Mouse (Mus musculus) midbrain, embryonic 14.5 days (tissue): ENCODE data around the gene AL607142.1. TPM values are rescaled to one million over a fixed set of nuclear protein-coding genes. Genes with fewer than 3 reads are reported as not detected.

Source experiments
- ATAC-seq: fragments of 200-750 bp; cut with Nextera tagmentation; 2 replicates; pipeline ENCODE4 v1.8.0; 2017; ENCODE audit warnings: moderate number of reproducible peaks, moderate library complexity; ENCODE audit not compliant: low FRiP score, low TSS enrichment
- DNase-seq: peaks from one replicate; pipeline ENCODE4 v3.0.0-alpha.2; 2015
- H3K27ac ChIP-seq: fragments of 300-500 bp; sonication (generic); replicated peaks from 2 replicates; pipeline ENCODE4 v1.5.1; 2014; ENCODE audit warnings: mild to moderate bottlenecking, low read depth, low read length, moderate library complexity
- H3K27me3 ChIP-seq: fragments of 300-500 bp; sonication (generic); 2 replicates; pipeline ENCODE4 v1.6.1; 2014; ENCODE audit warnings: low read length, control low read depth, mixed read lengths; ENCODE audit not compliant: control insufficient read depth, insufficient read depth
- H3K36me3 ChIP-seq: fragments of 300-500 bp; sonication (generic); 2 replicates; pipeline ENCODE4 v1.6.1; 2014; ENCODE audit warnings: low read length, control low read depth; ENCODE audit not compliant: control insufficient read depth, insufficient read depth
- H3K4me1 ChIP-seq: fragments of 300-500 bp; sonication (generic); 2 replicates; pipeline ENCODE4 v1.6.1; 2014; ENCODE audit warnings: mild to moderate bottlenecking, antibody characterized with exemption, low read length, control low read depth; ENCODE audit not compliant: control insufficient read depth, insufficient read depth
- H3K4me2 ChIP-seq: fragments of 300-500 bp; sonication (generic); 2 replicates; pipeline ENCODE4 v1.6.1; 2014; ENCODE audit warnings: mild to moderate bottlenecking, low read length, moderate library complexity
- H3K4me3 ChIP-seq: fragments of 300-500 bp; sonication (generic); replicated peaks from 2 replicates; pipeline ENCODE4 v1.5.1; 2014; ENCODE audit warnings: low read depth, low read length
- H3K9ac ChIP-seq: fragments of 300-500 bp; sonication (generic); replicated peaks from 2 replicates; pipeline ENCODE4 v1.6.1; 2014; ENCODE audit warnings: mild to moderate bottlenecking, low read length, moderate library complexity
- H3K9me3 ChIP-seq: fragments of 300-500 bp; sonication (generic); 2 replicates; pipeline ENCODE4 v1.6.1; 2016; ENCODE audit warnings: low read length, control low read depth, mixed read lengths; ENCODE audit not compliant: control insufficient read depth
- WGBS: fragments of 180-500 bp; shearing (Covaris S2); extraction: QIAGEN DNeasy Blood & Tissue Kit; methylation state at CpG from one replicate; pipeline ENCODE4 v1.1.7; 2014; 5-methylcytosine and 5-hydroxymethylcytosine counted together
- polyA plus RNA-seq: library from polyadenylated mRNA; unstranded; fragments of >200 nt; fragmentation: Nextera tagmentation; extraction: Ambion mirVana; gene quantifications from 2 replicates; pipeline ENCODE4 v1.2.1, GENCODE M21; 2014

The AL607142.1 gene
- polyA plus RNA-seq, 1 experiment from 2014 or later = not detected

DNA sequence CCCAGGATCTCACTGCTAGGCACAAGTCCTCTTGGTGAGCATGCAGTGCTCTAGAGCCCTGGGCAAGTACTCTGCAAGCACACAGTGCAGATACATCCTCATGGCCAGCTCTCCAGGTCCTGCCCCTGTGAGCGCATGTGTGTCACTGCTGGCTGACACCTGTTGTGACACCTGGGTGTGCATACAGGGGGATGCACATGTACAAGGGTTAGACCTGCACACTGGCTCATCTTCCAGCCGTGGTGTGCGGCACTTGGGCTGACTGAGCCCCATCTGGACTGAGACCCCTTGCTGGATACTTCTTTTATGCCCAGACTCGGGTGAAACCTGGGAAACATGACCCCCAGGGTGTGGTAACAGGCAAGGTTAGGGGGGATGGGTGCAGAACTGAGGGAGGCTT, 16.5 kb upstream of the AL607142.1 start:
- Histone ChIP-seq H3K27me3 (no peaks in the 10 kb centered on the region), H3K9ac (no peak overlapping the region), H3K27ac (no peak overlapping the region), H3K4me1 (no peaks in the 10 kb centered on the region), H3K9me3 (no peaks in the 10 kb centered on the region), H3K4me2 (no peak overlapping the region), H3K4me3 (no peak overlapping the region), H3K36me3 (no peaks in the 10 kb centered on the region)
- DNase-seq (no peak), ATAC-seq (no peak)
- 79% methylated on average over 4 of the region's 4 CpGs for WGBS

DNA sequence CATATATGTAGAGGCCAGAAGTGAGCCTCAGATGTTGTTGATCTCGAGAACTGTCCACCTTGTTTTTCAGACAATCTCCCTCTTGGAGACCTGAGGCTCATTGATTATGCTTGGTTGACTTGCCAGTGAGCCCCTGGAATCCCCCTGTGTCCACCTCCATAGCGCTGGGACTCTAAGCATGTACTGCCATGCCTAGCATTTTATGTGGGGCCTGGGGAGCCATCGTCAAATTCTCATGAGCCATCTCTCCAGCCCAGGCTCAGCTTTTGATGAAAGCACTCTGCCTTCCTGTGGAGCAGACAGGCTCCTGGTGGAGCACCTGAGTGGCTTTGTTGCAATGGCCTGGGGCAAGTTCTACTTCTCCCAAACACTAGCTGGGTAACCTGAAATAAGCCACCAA, 14.9 kb upstream of the AL607142.1 start:
- H3K4me2 ChIP-seq = no peak overlapping the region
- H3K36me3 ChIP-seq = no peaks in the 10 kb centered on the region
- no peaks in the 10 kb centered on the region for H3K9me3 ChIP-seq
- no peak overlapping the region for H3K4me3 ChIP-seq
- no peak overlapping the region for H3K27ac ChIP-seq
- 88% methylated on average over 3 of the region's 3 CpGs for WGBS
- no peaks in the 10 kb centered on the region for H3K27me3 ChIP-seq
- no peak overlapping the region for H3K9ac ChIP-seq
- no peaks in the 10 kb centered on the region for H3K4me1 ChIP-seq
- ATAC-seq = no peak
- DNase-seq = no peak

DNA sequence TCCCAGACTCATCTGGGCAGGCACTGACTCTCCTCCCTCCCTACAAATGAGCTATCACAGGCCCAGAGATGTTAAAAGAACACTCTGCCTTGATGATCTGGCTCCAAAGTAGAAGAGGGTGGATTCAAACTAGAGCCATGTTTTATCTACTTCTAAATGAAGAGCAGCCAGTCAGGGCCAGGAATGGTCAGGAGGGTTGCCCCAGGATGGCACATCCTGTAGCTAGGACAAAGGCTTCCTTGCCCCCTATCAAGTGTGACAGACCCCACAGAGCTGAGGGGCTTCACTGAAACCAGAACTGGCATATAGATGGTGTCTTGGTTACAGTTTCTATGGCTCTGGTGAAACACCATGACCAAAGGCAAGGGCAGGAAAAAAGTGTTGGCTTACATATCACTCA, 12.3 kb upstream of the AL607142.1 start:
- ATAC-seq = no peak
- Histone ChIP-seq H3K36me3 (no peaks in the 10 kb centered on the region), H3K4me2 (no peak overlapping the region), H3K27me3 (no peaks in the 10 kb centered on the region), H3K9ac (no peak overlapping the region), H3K4me1 (no peaks in the 10 kb centered on the region), H3K27ac (no peak overlapping the region), H3K9me3 (no peaks in the 10 kb centered on the region), H3K4me3 (no peak overlapping the region)
- DNase-seq = no peak

DNA sequence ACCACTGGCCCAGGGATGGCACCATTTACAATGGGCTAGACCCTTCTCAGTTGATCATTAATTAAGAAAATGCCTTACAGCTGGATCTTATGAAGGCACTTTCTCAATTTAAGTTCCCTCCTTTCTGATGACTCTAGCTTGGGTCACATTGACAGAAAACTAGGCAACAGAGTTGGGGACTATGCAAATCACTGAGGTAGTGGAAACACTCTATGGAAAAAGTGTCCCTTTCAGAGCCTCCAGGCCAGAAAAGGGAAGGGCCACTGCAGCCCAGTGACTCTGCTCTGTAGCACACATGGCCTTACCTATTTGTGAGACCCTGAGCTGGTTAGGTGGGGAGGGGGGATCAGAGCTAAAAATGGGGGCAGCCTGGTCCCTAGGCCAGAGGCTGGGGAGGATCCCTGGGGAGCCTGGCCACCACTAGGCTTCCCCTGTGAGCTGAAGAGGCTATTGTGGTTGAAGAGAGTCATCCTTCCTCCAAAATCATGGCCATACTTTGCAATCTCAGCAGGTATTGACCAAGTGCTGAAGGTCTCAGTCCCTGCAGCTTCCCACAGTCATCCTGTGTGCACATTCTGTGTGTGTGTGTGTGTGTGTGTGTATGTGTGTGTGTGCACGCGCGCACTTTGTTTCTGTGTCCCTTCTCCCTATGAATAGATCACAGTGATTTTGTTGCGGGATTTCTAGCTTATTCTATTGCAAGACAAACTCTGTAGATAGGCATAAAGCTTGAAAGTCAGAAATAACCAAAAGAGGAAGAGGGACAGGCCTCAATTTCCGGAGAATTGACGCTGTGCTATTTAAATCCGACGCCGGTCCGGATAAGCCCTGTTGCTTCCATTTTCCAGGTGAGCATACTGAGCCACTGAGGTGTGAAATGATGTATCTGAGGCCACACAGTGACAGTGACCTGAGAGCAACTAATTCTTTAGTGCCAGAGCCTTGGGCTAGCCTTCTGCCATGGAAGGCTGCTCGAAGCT, 11.5 kb upstream of the AL607142.1 start:
- Histone ChIP-seq H3K4me2 (no peak overlapping the region), H3K4me3 (no peak overlapping the region), H3K27me3 (no peaks in the 10 kb centered on the region), H3K4me1 (no peaks in the 10 kb centered on the region), H3K9me3 (no peaks in the 10 kb centered on the region), H3K9ac (no peak overlapping the region), H3K27ac (no peak overlapping the region), H3K36me3 (no peaks in the 10 kb centered on the region)
- WGBS = 94% methylated on average over 11 of the region's 11 CpGs
- DNase-seq (no peak), ATAC-seq (no peak)

DNA sequence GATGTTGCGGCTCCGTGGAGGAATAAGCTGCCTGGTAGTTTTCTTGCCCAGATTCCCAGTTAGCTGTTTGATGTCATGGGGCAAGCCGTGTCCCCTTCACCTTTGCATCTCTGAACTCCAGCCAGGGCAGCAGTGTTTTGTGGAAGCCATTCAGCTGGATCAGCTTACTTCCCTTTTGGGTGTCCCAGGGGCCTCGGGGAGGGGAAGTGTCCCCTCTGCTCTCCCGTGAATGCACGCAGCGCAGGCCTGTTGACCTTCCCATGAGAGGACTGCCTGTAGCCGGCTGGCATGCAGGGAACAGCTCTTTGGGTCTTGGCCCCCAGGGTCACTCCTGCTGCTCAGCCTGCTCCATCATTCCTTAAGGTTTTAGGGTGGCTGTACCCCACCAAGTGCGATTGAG, 10.7 kb upstream of the AL607142.1 start:
- WGBS = 70% methylated on average over 9 of the region's 9 CpGs
- H3K27me3 ChIP-seq = no peaks in the 10 kb centered on the region
- no peaks in the 10 kb centered on the region for H3K36me3 ChIP-seq
- no peak overlapping the region for H3K4me2 ChIP-seq
- no peak overlapping the region for H3K9ac ChIP-seq
- no peaks in the 10 kb centered on the region for H3K9me3 ChIP-seq
- no peaks in the 10 kb centered on the region for H3K4me1 ChIP-seq
- H3K4me3 ChIP-seq = no peak overlapping the region
- no peak overlapping the region for H3K27ac ChIP-seq
- DNase-seq (no peak), ATAC-seq (no peak)

DNA sequence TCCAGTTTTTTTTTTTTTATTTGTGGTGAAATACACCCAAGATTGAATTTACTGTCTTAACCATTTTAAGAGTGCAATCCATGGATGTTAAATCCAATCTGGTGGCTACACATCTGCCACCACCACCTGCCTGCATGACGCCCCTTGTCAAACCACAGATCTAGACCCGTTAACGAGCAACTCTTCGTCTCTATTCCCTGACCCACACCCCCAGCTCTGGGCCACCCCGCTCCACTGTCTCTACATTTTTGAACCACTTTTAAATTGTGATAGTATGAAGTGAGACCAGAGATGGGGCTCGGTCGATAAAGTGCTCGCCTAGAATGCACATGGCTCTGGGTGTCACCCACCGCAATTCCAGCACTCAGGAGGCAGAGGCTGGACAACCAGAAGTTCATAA, 8.3 kb upstream of the AL607142.1 start:
- Histone ChIP-seq H3K27ac (no peak overlapping the region), H3K36me3 (no peaks in the 10 kb centered on the region), H3K4me1 (peaks cover 3% of the 10 kb centered on the region; the same call in 1 of the 2 replicates), H3K4me3 (no peak overlapping the region), H3K4me2 (no peak overlapping the region), H3K9me3 (no peaks in the 10 kb centered on the region), H3K9ac (no peak overlapping the region), H3K27me3 (no peaks in the 10 kb centered on the region)
- 96% methylated on average over 9 of the region's 9 CpGs for WGBS
- DNase-seq (no peak), ATAC-seq (no peak)

DNA sequence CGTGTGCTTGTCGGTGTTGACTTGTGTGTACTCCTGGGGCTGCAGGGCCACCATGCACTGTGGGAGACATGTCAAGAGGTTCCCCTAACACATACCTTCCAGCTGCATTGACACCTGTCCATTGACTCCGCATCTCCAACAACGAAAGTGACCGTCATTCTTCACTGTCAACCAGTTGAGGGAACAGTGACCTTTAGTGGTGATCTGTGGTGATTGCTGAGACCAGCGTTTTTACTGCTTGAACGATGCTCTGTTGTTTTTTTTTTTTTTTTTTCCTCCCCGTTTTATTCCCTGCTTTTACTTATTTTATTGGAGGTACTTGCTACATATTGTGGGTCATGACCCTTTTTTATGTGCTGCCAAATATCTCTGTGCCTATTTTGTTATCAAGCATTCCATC, 7.3 kb upstream of the AL607142.1 start:
- ATAC-seq = no peak
- peaks cover 3% of the 10 kb centered on the region; the same call in 1 of the 2 replicates for H3K4me1 ChIP-seq
- 82% methylated on average over 8 of the region's 8 CpGs for WGBS
- no peaks in the 10 kb centered on the region for H3K9me3 ChIP-seq
- H3K9ac ChIP-seq = no peak overlapping the region
- no peaks in the 10 kb centered on the region for H3K27me3 ChIP-seq
- no peak overlapping the region for H3K4me3 ChIP-seq
- no peak overlapping the region for H3K4me2 ChIP-seq
- no peak for DNase-seq
- H3K27ac ChIP-seq = no peak overlapping the region
- no peaks in the 10 kb centered on the region for H3K36me3 ChIP-seq

DNA sequence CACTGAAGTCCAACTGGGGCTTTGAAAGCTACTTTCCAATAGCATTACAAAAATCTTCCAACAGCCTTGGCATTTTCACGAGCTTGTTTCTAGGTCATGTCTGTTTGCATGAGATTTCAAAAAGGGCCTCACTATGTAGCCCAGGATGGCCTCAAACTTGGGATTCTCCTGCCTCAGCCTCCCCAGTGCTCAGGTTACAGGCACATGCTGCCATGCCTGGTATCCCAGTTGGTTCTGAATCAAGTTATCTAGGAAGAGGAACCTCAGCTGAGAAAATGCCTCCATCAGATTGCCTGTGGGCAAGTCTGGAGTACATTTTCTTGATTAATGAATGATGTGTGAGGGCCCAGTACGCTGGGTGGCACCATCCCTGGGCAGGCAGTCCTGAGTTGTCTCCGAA, 6.6 kb upstream of the AL607142.1 start:
- DNase-seq (no peak), ATAC-seq (no peak)
- Histone ChIP-seq H3K4me1 (peaks cover 3% of the 10 kb centered on the region; the same call in 1 of the 2 replicates), H3K27me3 (no peaks in the 10 kb centered on the region), H3K27ac (no peak overlapping the region), H3K9me3 (no peaks in the 10 kb centered on the region), H3K4me3 (no peak overlapping the region), H3K9ac (no peak overlapping the region), H3K36me3 (no peaks in the 10 kb centered on the region), H3K4me2 (no peak overlapping the region)
- WGBS = 91% methylated on average over 3 of the region's 3 CpGs

DNA sequence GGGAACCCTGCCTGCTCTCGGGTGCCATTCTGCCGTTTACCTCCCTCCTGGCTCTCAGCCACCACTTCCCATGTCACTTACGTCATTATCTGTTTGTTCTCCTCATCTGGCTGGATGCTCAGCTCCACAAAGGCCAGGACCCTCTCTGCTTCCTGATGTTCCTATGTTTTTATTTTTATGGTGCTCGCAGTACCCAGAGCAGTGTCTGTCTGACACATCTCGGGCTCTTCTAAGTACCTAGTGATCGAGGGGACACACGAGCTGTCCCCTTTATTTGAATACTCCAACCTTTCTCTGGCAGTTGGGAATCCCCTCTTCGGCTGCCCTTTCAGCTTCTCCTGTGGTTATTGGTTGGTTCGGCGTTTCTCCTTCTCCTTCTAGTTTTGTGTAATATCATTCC, 6.0 kb upstream of the AL607142.1 start:
- H3K27ac ChIP-seq = no peak overlapping the region
- no peaks in the 10 kb centered on the region for H3K27me3 ChIP-seq
- no peak overlapping the region for H3K4me2 ChIP-seq
- peaks cover 3% of the 10 kb centered on the region; the same call in 1 of the 2 replicates for H3K4me1 ChIP-seq
- ATAC-seq (no peak), DNase-seq (no peak)
- no peaks in the 10 kb centered on the region for H3K9me3 ChIP-seq
- no peaks in the 10 kb centered on the region for H3K36me3 ChIP-seq
- WGBS = 82% methylated on average over 10 of the region's 10 CpGs
- H3K9ac ChIP-seq = no peak overlapping the region
- H3K4me3 ChIP-seq = no peak overlapping the region
